Mouse (Mus musculus): ENCODE measurements around the gene Sertad3.

Sertad3 gene

GRCm38 (mm10) chr7:27467648-27468047 lies 5.9 kb upstream of the Sertad3 start:
- no peak for DNase-seq (ENCODE audit: low spot score)

- no peak for DNase-seq (ENCODE audit: low spot score)
Measured at GRCm38 (mm10) chr7:27471390-27472120, 2.0 kb upstream of the Sertad3 start.

GRCm38 (mm10) chr7:27472596-27472995 lies 972 bp upstream of the Sertad3 start:
- DNase-seq (ENCODE audit: low spot score): no peak

GRCm38 (mm10) chr7:27473835-27474489 lies 394 bp downstream of the Sertad3 start:
- no peak for DNase-seq (ENCODE audit: low spot score)

- DNase-seq (ENCODE audit: low spot score): peak; percentile 97
Measured at GRCm38 (mm10) chr7:27474490-27474954, 954 bp downstream of the Sertad3 start.

- DNase-seq (ENCODE audit: low spot score): no peak
Measured at GRCm38 (mm10) chr7:27475596-27475995, 2.0 kb downstream of the Sertad3 start.

- no peak for DNase-seq (ENCODE audit: low spot score)
Measured at GRCm38 (mm10) chr7:27476098-27476635, 2.6 kb downstream of the Sertad3 start.

GRCm38 (mm10) chr7:27478561-27478960 lies 5.0 kb downstream of the Sertad3 start:
- no peak for DNase-seq (ENCODE audit: low spot score)

- DNase-seq (ENCODE audit: low spot score): no peak
Measured at GRCm38 (mm10) chr7:27479750-27480149, 6.2 kb downstream of the Sertad3 start.

GRCm38 (mm10) chr7:27480506-27480905 lies 6.9 kb downstream of the Sertad3 start:
- no peak for DNase-seq (ENCODE audit: low spot score)

- no peak for DNase-seq (ENCODE audit: low spot score)
Measured at GRCm38 (mm10) chr7:27480927-27481626, 7.5 kb downstream of the Sertad3 start.

- no peak for DNase-seq (ENCODE audit: low spot score)
Measured at GRCm38 (mm10) chr7:27481627-27481969, 8.0 kb downstream of the Sertad3 start.

- no peak for DNase-seq (ENCODE audit: low spot score)
Measured at GRCm38 (mm10) chr7:27483860-27484259, 10.3 kb downstream of the Sertad3 start.

- DNase-seq (ENCODE audit: low spot score): no peak
Measured at GRCm38 (mm10) chr7:27486102-27486769, 12.7 kb downstream of the Sertad3 start.

- peak; percentile 99 for DNase-seq (ENCODE audit: low spot score)
Measured at GRCm38 (mm10) chr7:27486770-27487697, 13.5 kb downstream of the Sertad3 start, which contains the start of gene Sertad1. Gene Sertad1 (plus strand): TSS chr7:27486910.

GRCm38 (mm10) chr7:27487740-27488268 lies 14.2 kb downstream of the Sertad3 start:
- DNase-seq (ENCODE audit: low spot score): no peak

GRCm38 (mm10) chr7:27489270-27489869 lies 15.8 kb downstream of the Sertad3 start:
- no peak for DNase-seq (ENCODE audit: low spot score)

- no peak for DNase-seq (ENCODE audit: low spot score)
Measured at GRCm38 (mm10) chr7:27490227-27490542, 16.6 kb downstream of the Sertad3 start.

GRCm38 (mm10) chr7:27490543-27491329 lies 17.2 kb downstream of the Sertad3 start:
- DNase-seq (ENCODE audit: low spot score): peak; percentile 78

GRCm38 (mm10) chr7:27491856-27492255 lies 18.3 kb downstream of the Sertad3 start:
- DNase-seq (ENCODE audit: low spot score): no peak
